Mouse (Mus musculus) myocyte (in vitro differentiated cells): ENCODE data around the gene Sh3kbp1. TPM values are rescaled to one million over a fixed set of nuclear protein-coding genes. Genes with fewer than 3 reads are reported as not detected.
"Not testable (repeated sequence)": the region's sequence is repeated elsewhere in the genome, so short reads cannot be mapped to it uniquely, and the experiment has no call there.

Experiments used
- H3K27me3 ChIP-seq: one replicate; pipeline ENCODE4 v1.6.1; 2011; ENCODE audit not compliant: control insufficient read depth, insufficient read depth, insufficient read length
- H3K36me3 ChIP-seq: one replicate; pipeline ENCODE4 v1.6.1; 2011; ENCODE audit not compliant: control insufficient read depth, insufficient read depth
- H3K4me2 ChIP-seq: one replicate; pipeline ENCODE4 v1.6.1; 2011; ENCODE audit warnings: low read depth, control low read depth
- H3K4me3 ChIP-seq: one replicate; pipeline ENCODE4 v1.5.1; 2011; ENCODE audit warnings: mild to moderate bottlenecking, control low read depth, moderate library complexity
- H3K79me2 ChIP-seq: one replicate; pipeline ENCODE4 v1.6.1; 2011; ENCODE audit not compliant: control insufficient read depth, insufficient read depth
- H3ac ChIP-seq: one replicate; pipeline ENCODE4 v1.6.1; 2011; ENCODE audit not compliant: control insufficient read depth, insufficient read length
- CEBPB ChIP-seq: IDR thresholded peaks from 2 replicates; pipeline ENCODE4 v1.6.1; 2011; ENCODE audit warnings: mild to moderate bottlenecking, moderate library complexity; ENCODE audit not compliant: poor library complexity, insufficient read depth, severe bottlenecking
- E2F4 ChIP-seq: IDR thresholded peaks from one replicate; pipeline ENCODE4 v1.6.1; 2011; ENCODE audit warnings: mild to moderate bottlenecking, control low read depth, moderate library complexity; ENCODE audit not compliant: insufficient read depth
- MAX ChIP-seq: IDR thresholded peaks from one replicate; pipeline ENCODE4 v1.6.1; 2011; ENCODE audit warnings: low read depth, mild to moderate bottlenecking, control low read depth
- MYOD1 ChIP-seq, 3 experiments: IDR thresholded peaks; one replicate each; pipeline ENCODE4 v1.6.1; 2011; ENCODE audit warnings: control low read depth in 2 of 3, low read depth in 2 of 3, mild to moderate bottlenecking in 2 of 3, moderate library complexity in 1 of 3; ENCODE audit not compliant: insufficient read length in 2 of 3, control insufficient read depth in 1 of 3
- MYOG ChIP-seq, 3 experiments: IDR thresholded peaks; one replicate each; pipeline ENCODE4 v1.6.1; 2011; ENCODE audit warnings: control low read depth in 2 of 3, low read depth in 2 of 3, mild to moderate bottlenecking in 2 of 3; ENCODE audit not compliant: insufficient read length in 2 of 3, control insufficient read depth in 1 of 3, insufficient read depth in 1 of 3
- POLR2A ChIP-seq: IDR thresholded peaks from one replicate; pipeline ENCODE4 v1.6.1; 2011; ENCODE audit warnings: low read depth, mild to moderate bottlenecking, control low read depth, moderate library complexity; ENCODE audit not compliant: insufficient read length
- POLR2AphosphoS2 ChIP-seq: IDR thresholded peaks from one replicate; pipeline ENCODE4 v1.6.1; 2011; ENCODE audit warnings: low read depth, control low read depth; ENCODE audit not compliant: insufficient read length
- REST ChIP-seq: IDR thresholded peaks from one replicate; pipeline ENCODE4 v1.6.1; 2011; ENCODE audit warnings: mild to moderate bottlenecking, control low read depth, moderate library complexity; ENCODE audit not compliant: insufficient read depth, insufficient read length
- SRF ChIP-seq: IDR thresholded peaks from one replicate; pipeline ENCODE4 v1.6.1; 2011; ENCODE audit warnings: low read depth; ENCODE audit not compliant: control insufficient read depth, insufficient read length
- TCF12 ChIP-seq: IDR thresholded peaks from one replicate; pipeline ENCODE4 v1.6.1; 2011; ENCODE audit warnings: mild to moderate bottlenecking, control low read depth; ENCODE audit not compliant: poor library complexity, insufficient read depth, severe bottlenecking
- TCF3 ChIP-seq: IDR thresholded peaks from one replicate; pipeline ENCODE4 v1.6.1; 2011; ENCODE audit warnings: low read depth, control low read depth; ENCODE audit not compliant: insufficient read length
- USF1 ChIP-seq: IDR thresholded peaks from one replicate; pipeline ENCODE4 v1.6.1; 2011; ENCODE audit warnings: low read depth, mild to moderate bottlenecking, control low read depth, moderate library complexity
- polyA plus RNA-seq: library from polyadenylated mRNA; unstranded; fragments of >200 nt; fragmentation: generic; extraction: Trizol; gene quantifications from one replicate; pipeline ENCODE4 v1.2.1, GENCODE M21; 2012; ENCODE audit warnings: missing spikeins

Gene Sh3kbp1
- 31.7 TPM for polyA plus RNA-seq

DNA sequence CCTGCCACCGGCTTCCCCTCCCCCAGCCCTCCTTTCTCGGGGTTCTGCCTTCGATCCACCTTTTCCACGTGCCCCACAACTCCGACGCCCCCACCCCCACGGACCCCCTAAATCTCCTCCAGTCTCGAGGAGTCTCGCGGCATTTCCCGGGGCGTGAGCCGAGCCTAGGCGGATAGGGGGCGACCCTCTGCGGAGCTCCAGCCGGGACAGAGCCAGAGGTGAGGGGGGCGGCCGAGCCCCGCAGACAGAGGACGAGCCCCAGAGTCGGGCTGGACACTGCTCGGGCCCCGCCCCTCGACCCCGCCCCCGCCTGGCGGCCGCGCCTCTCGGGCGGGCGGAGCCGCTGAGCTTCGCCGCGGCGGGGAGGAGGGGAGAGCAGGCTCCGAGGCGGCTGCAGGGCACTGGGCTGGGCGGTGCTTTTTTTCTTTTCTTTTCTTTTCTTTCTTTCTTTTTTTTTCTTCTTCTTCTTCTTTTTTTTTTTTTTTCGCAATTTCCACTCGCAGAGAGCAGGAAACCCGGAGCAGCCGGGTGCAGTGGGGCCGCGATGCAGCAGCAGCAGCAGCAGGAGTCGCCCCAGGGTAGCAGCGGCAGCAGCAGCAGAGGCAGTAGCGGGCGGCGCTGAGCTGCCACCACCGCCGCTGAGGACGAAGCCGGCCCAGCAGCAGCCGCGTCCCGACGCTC, at the start of gene Sh3kbp1:
Sh3kbp1 (plus strand) TSS at position 366 of the 681 bp plus-strand sequence.
- H3K4me3 ChIP-seq: peak within 1 kb of the TSS; percentile 45
- H3K79me2 ChIP-seq: peaks cover 41% of the 10 kb centered on the region
- no peaks in the 10 kb centered on the region for H3K27me3 ChIP-seq
- no peaks in the 10 kb centered on the region for H3K36me3 ChIP-seq
- H3K4me2 ChIP-seq: peak within 1 kb of the TSS; percentile 79
- TF ChIP-seq MAX (no peak), USF1 (no peak), MYOG (IDR thresholded peaks at IDR 0.05; ENCODE audit: control insufficient read depth in 1 of 3, insufficient read depth in 1 of 3, insufficient read length in 2 of 3, low read depth in 2 of 3) (peak in 1 of 3 experiments; percentile 9), POLR2A (peak; percentile 37)
- H3ac ChIP-seq: peak within 1 kb of the TSS; percentile 14

DNA sequence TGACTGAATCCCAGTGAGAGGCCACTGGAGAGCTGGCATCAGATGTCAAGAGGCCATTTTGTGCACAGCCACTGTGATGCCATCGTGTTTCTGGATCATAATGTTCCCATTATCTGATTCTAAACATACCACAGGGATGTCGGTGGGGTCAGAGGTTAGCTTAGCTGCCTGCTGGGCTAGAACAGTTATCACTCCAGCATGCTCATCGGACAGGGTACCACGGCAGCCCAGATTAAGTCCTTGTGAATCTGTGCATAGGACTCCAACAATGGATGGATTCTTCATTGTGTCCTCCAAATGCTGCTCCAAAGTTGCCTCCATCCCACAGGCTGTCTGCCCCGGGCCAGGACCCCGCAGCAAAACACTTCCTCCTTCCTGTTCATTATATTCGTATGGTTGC, 42.3 kb upstream of the Sh3kbp1 start:
- H3K79me2 ChIP-seq, H3K4me2 ChIP-seq, H3ac ChIP-seq, H3K27me3 ChIP-seq, H3K4me3 ChIP-seq, H3K36me3 ChIP-seq: not testable (repeated sequence)

DNA sequence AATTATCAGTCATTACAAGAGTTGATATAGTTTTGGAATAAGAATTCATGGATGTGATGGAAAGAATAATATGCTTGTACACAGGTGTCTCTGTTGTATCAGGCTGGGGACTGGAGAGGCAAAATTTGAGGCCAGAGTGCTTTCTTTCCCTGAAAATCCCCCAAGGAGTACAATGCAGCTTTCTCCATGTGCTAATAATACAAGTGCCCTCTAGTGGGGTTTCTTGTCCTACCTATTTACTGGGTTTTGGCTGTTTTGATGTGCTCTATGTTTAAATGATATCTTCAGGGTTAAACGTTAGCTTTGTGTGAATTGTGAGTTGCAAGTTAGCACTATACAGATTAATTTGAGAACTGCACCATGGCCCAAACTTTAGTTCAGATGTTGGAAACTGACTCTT, 35.4 kb upstream of the Sh3kbp1 start:
- TF ChIP-seq TCF3 (no peak), MYOD1 (IDR thresholded peaks at IDR 0.05; ENCODE audit: control insufficient read depth in 1 of 3, insufficient read length in 2 of 3, low read depth in 2 of 3) (no peak), USF1 (no peak)
- Histone ChIP-seq H3K27me3 (no peaks in the 10 kb centered on the region), H3K4me2 (no peak overlapping the region), H3K4me3 (no peak overlapping the region), H3K79me2 (no peaks in the 10 kb centered on the region), H3K36me3 (no peaks in the 10 kb centered on the region), H3ac (no peak overlapping the region)

DNA sequence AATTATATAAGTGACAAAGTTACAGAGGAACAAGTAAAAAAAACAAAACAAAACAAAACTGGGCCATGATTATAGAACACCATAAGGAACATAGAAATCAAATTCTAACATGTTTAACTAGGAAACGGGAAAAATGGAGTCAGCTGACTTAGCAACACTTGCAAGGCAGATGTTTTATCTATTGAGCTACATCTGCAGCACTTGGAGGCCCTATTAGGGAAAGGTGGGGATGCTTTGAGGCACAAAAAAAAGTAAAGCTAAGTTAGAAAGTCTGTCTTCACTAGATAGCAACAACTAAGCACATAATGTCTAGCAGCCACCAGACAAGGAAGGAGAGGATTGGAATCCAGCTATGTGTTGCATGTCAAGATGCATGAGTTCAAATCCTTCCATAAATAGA, 29.6 kb upstream of the Sh3kbp1 start:
- TF ChIP-seq E2F4 (no peak), SRF (no peak), TCF3 (no peak), POLR2AphosphoS2 (no peak), MAX (no peak), MYOD1 (IDR thresholded peaks at IDR 0.05; ENCODE audit: control insufficient read depth in 1 of 3, insufficient read length in 2 of 3, low read depth in 2 of 3) (no peak), USF1 (no peak), TCF12 (no peak), MYOG (IDR thresholded peaks at IDR 0.05; ENCODE audit: control insufficient read depth in 1 of 3, insufficient read depth in 1 of 3, insufficient read length in 2 of 3, low read depth in 2 of 3) (no peak), POLR2A (no peak), REST (no peak), CEBPB (no peak)

DNA sequence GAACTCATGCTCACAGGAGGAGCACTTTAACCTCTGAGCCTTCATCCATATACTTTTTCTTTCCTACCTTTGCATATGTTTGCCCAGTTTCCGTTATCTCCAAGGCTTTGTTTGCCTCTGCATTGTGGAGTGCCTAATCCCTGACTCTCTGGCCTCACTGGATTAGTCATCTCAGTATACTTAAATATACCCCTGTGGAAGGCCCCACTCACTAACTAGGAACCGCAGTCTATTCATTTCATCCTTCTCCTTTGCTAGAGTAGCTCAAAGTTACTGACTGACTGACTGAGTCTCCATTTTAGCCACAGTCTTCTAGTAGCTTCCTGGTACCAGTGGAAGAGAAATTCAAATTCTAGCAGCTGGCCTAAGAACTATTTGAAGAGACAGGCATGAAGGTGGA, 22.2 kb upstream of the Sh3kbp1 start:
- Histone ChIP-seq H3ac (no peak overlapping the region), H3K36me3 (no peaks in the 10 kb centered on the region), H3K4me3 (no peak overlapping the region), H3K27me3 (no peaks in the 10 kb centered on the region), H3K79me2 (no peaks in the 10 kb centered on the region), H3K4me2 (no peak overlapping the region)
- no peak for TF ChIP-seq POLR2A
- TF ChIP-seq POLR2AphosphoS2: no peak
- TF ChIP-seq SRF: no peak
- no peak for TF ChIP-seq USF1
- TF ChIP-seq REST: no peak
- TF ChIP-seq TCF12: no peak
- TF ChIP-seq MYOG (IDR thresholded peaks at IDR 0.05; ENCODE audit: control insufficient read depth in 1 of 3, insufficient read depth in 1 of 3, insufficient read length in 2 of 3, low read depth in 2 of 3): no peak
- TF ChIP-seq CEBPB: no peak
- no peak for TF ChIP-seq MYOD1 (IDR thresholded peaks at IDR 0.05; ENCODE audit: control insufficient read depth in 1 of 3, insufficient read length in 2 of 3, low read depth in 2 of 3)
- no peak for TF ChIP-seq E2F4
- TF ChIP-seq TCF3: no peak
- TF ChIP-seq MAX: no peak

More for the DNA sequence above, 29.6 kb upstream of the Sh3kbp1 start:
- H3K79me2 ChIP-seq: no peaks in the 10 kb centered on the region
- no peaks in the 10 kb centered on the region for H3K27me3 ChIP-seq
- no peaks in the 10 kb centered on the region for H3K36me3 ChIP-seq
- H3K4me3 ChIP-seq: no peak overlapping the region
- no peak overlapping the region for H3ac ChIP-seq
- H3K4me2 ChIP-seq: no peak overlapping the region
